Mouse (Mus musculus): ENCODE results near the gene Fam118b. TPM values are rescaled to one million over a fixed set of nuclear protein-coding genes. Genes with fewer than 3 reads are reported as not detected.

Gene Fam118b
- polyA plus RNA-seq, 1 experiment from 2014 or later = 64.9 TPM

- no peaks in the 10 kb centered on the region for H3K36me3 ChIP-seq (ENCODE audit: control insufficient read depth, insufficient read depth, low read length)
- H3K4me3 ChIP-seq (ENCODE audit: low read depth, low read length) = peak overlapping the region; percentile 64; the same call in 1 of the 2 replicates
- no peaks in the 10 kb centered on the region for H3K27me3 ChIP-seq (ENCODE audit: control insufficient read depth, insufficient read depth, low read length)
- DNase-seq (ENCODE audit: low spot score) (no peak), ATAC-seq (ENCODE audit: insufficient number of reproducible peaks, low FRiP score, low TSS enrichment, low read depth) (peak; percentile 27; the same call in 1 of the 2 replicates)
- H3K4me1 ChIP-seq (ENCODE audit: control insufficient read depth, insufficient read depth, low read length) = no peaks in the 10 kb centered on the region
- peak overlapping the region; percentile 58 for H3K4me2 ChIP-seq (ENCODE audit: low read depth, severe bottlenecking)
- 52% methylated on average over 14 of the region's 14 CpGs for WGBS
- H3K27ac ChIP-seq (replicated peaks; ENCODE audit: low read depth, low read length) = no peak overlapping the region; the same call in 1 of the 2 replicates
- H3K9ac ChIP-seq (ENCODE audit: low read length) = no peak overlapping the region
- H3K9me3 ChIP-seq (ENCODE audit: control insufficient read depth, low read length) = no peaks in the 10 kb centered on the region
Observed at GRCm38 (mm10) chr9:35176124-35176659, 91.4 kb downstream of the Fam118b start.

- Histone ChIP-seq H3K4me1 (ENCODE audit: control insufficient read depth, insufficient read depth, low read length) (no peaks in the 10 kb centered on the region), H3K9me3 (ENCODE audit: control insufficient read depth, low read length) (no peaks in the 10 kb centered on the region), H3K27ac (replicated peaks; ENCODE audit: low read depth, low read length) (peak within 1 kb of the TSS; percentile 56; the same call in 1 of the 2 replicates), H3K27me3 (ENCODE audit: control insufficient read depth, insufficient read depth, low read length) (no peaks in the 10 kb centered on the region), H3K4me2 (ENCODE audit: low read depth, severe bottlenecking) (peak within 1 kb of the TSS; percentile 58), H3K4me3 (ENCODE audit: low read depth, low read length) (peak within 1 kb of the TSS; percentile 64), H3K9ac (ENCODE audit: low read length) (peak within 1 kb of the TSS; percentile 70), H3K36me3 (ENCODE audit: control insufficient read depth, insufficient read depth, low read length) (no peaks in the 10 kb centered on the region; the same call in 1 of the 2 replicates)
- DNase-seq (ENCODE audit: low spot score) (peak; percentile 96), ATAC-seq (ENCODE audit: insufficient number of reproducible peaks, low FRiP score, low TSS enrichment, low read depth) (peak; percentile 94)
- WGBS = under 1% methylated on average over 38 of the region's 38 CpGs
Observed at GRCm38 (mm10) chr9:35175251-35176123, 92.1 kb downstream of the Fam118b start, which contains the start of gene Dcps. Gene Dcps (minus strand): TSS chr9:35176061.

GRCm38 (mm10) chr9:35173331-35173730, 94.3 kb downstream of the Fam118b start:
- WGBS = 85% methylated on average over 1 of the region's 1 CpGs

GRCm38 (mm10) chr9:35170071-35170470, 97.5 kb downstream of the Fam118b start:
- ATAC-seq (ENCODE audit: insufficient number of reproducible peaks, low FRiP score, low TSS enrichment, low read depth) = no peak
- Histone ChIP-seq H3K4me3 (ENCODE audit: low read depth, low read length) (no peak overlapping the region), H3K4me2 (ENCODE audit: low read depth, severe bottlenecking) (no peak overlapping the region), H3K4me1 (ENCODE audit: control insufficient read depth, insufficient read depth, low read length) (no peaks in the 10 kb centered on the region), H3K36me3 (ENCODE audit: control insufficient read depth, insufficient read depth, low read length) (no peaks in the 10 kb centered on the region; the same call in 1 of the 2 replicates), H3K9ac (ENCODE audit: low read length) (no peak overlapping the region), H3K27ac (replicated peaks; ENCODE audit: low read depth, low read length) (no peak overlapping the region), H3K27me3 (ENCODE audit: control insufficient read depth, insufficient read depth, low read length) (no peaks in the 10 kb centered on the region), H3K9me3 (ENCODE audit: control insufficient read depth, low read length) (no peaks in the 10 kb centered on the region)
- 91% methylated on average over 7 of the region's 7 CpGs for WGBS
- no peak for DNase-seq (ENCODE audit: low spot score)

More at GRCm38 (mm10) chr9:35173331-35173730, 94.3 kb downstream of the Fam118b start:
- no peaks in the 10 kb centered on the region for H3K27me3 ChIP-seq (ENCODE audit: control insufficient read depth, insufficient read depth, low read length)
- no peaks in the 10 kb centered on the region; the same call in 1 of the 2 replicates for H3K36me3 ChIP-seq (ENCODE audit: control insufficient read depth, insufficient read depth, low read length)
- no peak overlapping the region for H3K27ac ChIP-seq (replicated peaks; ENCODE audit: low read depth, low read length)
- H3K4me2 ChIP-seq (ENCODE audit: low read depth, severe bottlenecking) = no peak overlapping the region
- H3K9me3 ChIP-seq (ENCODE audit: control insufficient read depth, low read length) = no peaks in the 10 kb centered on the region
- no peaks in the 10 kb centered on the region for H3K4me1 ChIP-seq (ENCODE audit: control insufficient read depth, insufficient read depth, low read length)
- no peak for ATAC-seq (ENCODE audit: insufficient number of reproducible peaks, low FRiP score, low TSS enrichment, low read depth)
- no peak overlapping the region for H3K4me3 ChIP-seq (ENCODE audit: low read depth, low read length)
- no peak overlapping the region for H3K9ac ChIP-seq (ENCODE audit: low read length)
- DNase-seq (ENCODE audit: low spot score) = no peak

Other genes with a start within 250 kb of the Fam118b start
- gene St3gal4, start 148.5 kb downstream of the Fam118b start, polyA plus RNA-seq (2014; fragmentation: Nextera tagmentation; extraction: Ambion mirVana) = 23.8 and 25.6 TPM in 2 replicates
- 87.7 and 90.3 TPM in 2 replicates for gene Dcps, start 91.7 kb downstream of the Fam118b start, polyA plus RNA-seq (2014; fragmentation: Nextera tagmentation; extraction: Ambion mirVana)
- 108 and 115 TPM in 2 replicates for gene Srpr, start 67.6 kb downstream of the Fam118b start, polyA plus RNA-seq (2014; fragmentation: Nextera tagmentation; extraction: Ambion mirVana)
- 18.1 and 19.1 TPM in 2 replicates for gene Tirap, start 67.5 kb downstream of the Fam118b start, polyA plus RNA-seq (2014; fragmentation: Nextera tagmentation; extraction: Ambion mirVana)
- gene Foxred1, start 56.8 kb downstream of the Fam118b start, polyA plus RNA-seq (2014; fragmentation: Nextera tagmentation; extraction: Ambion mirVana) = 35.7 and 39.8 TPM in 2 replicates
- 37.4 and 38.5 TPM in 2 replicates for gene Rpusd4, start 60 bp upstream of the Fam118b start, polyA plus RNA-seq (2014; fragmentation: Nextera tagmentation; extraction: Ambion mirVana)
- gene Cdon, start 153.3 kb upstream of the Fam118b start, polyA plus RNA-seq (2014; fragmentation: Nextera tagmentation; extraction: Ambion mirVana) = 10.9 and 11.8 TPM in 2 replicates

Data from limb, embryonic 11.5 days (tissue).